Mouse (Mus musculus) forebrain, embryonic 16.5 days (tissue): Measurements from ENCODE around the gene Syt2. TPM values are rescaled to one million over a fixed set of nuclear protein-coding genes. Genes with fewer than 3 reads are reported as not detected.

Experiments used
- ATAC-seq: fragments of 200-750 bp; cut with Nextera tagmentation; 2 replicates; pipeline ENCODE4 v1.8.0; 2017; ENCODE audit warnings: mild to moderate bottlenecking, moderate library complexity
- H3K27ac ChIP-seq: fragments of 300-500 bp; sonication (generic); 2 replicates; pipeline ENCODE4 v1.5.1; 2014; ENCODE audit warnings: low read length, control low read depth
- H3K27me3 ChIP-seq: fragments of 300-500 bp; sonication (generic); replicated peaks from 2 replicates; pipeline ENCODE4 v1.6.1; 2014; ENCODE audit warnings: low read length; ENCODE audit not compliant: control insufficient read depth, insufficient read depth
- H3K36me3 ChIP-seq: fragments of 300-500 bp; sonication (generic); 2 replicates; pipeline ENCODE4 v1.6.1; 2014; ENCODE audit not compliant: control insufficient read depth, insufficient read depth
- H3K4me1 ChIP-seq: fragments of 300-500 bp; sonication (generic); replicated peaks from 2 replicates; pipeline ENCODE4 v1.6.1; 2014; ENCODE audit warnings: low read length; ENCODE audit not compliant: control insufficient read depth, insufficient read depth
- H3K4me2 ChIP-seq: fragments of 300-500 bp; sonication (generic); 2 replicates; pipeline ENCODE4 v1.6.1; 2014; ENCODE audit warnings: mild to moderate bottlenecking, low read length, control low read depth
- H3K4me3 ChIP-seq: fragments of 300-500 bp; sonication (generic); replicated peaks from 2 replicates; pipeline ENCODE4 v1.5.1; 2014; ENCODE audit warnings: mild to moderate bottlenecking, low read length, control low read depth
- H3K9ac ChIP-seq: fragments of 300-500 bp; sonication (generic); replicated peaks from 2 replicates; pipeline ENCODE4 v1.6.1; 2014; ENCODE audit warnings: low read depth, low read length, control low read depth
- H3K9me3 ChIP-seq: fragments of 300-500 bp; sonication (generic); 2 replicates; pipeline ENCODE4 v1.6.1; 2016; ENCODE audit warnings: low read length; ENCODE audit not compliant: control insufficient read depth
- WGBS: fragments of 180-500 bp; shearing (Covaris S2); extraction: QIAGEN DNeasy Blood & Tissue Kit; methylation state at CpG from one replicate; pipeline ENCODE4 v1.1.7; 2014; 5-methylcytosine and 5-hydroxymethylcytosine counted together
- polyA plus RNA-seq: library from polyadenylated mRNA; unstranded; fragments of >200 nt; fragmentation: Nextera tagmentation; extraction: Ambion mirVana; gene quantifications from 2 replicates; pipeline ENCODE4 v1.2.1, GENCODE M21; 2015

Gene Syt2
- polyA plus RNA-seq, 1 experiment from 2014 or later, result 1.1 TPM

DNA sequence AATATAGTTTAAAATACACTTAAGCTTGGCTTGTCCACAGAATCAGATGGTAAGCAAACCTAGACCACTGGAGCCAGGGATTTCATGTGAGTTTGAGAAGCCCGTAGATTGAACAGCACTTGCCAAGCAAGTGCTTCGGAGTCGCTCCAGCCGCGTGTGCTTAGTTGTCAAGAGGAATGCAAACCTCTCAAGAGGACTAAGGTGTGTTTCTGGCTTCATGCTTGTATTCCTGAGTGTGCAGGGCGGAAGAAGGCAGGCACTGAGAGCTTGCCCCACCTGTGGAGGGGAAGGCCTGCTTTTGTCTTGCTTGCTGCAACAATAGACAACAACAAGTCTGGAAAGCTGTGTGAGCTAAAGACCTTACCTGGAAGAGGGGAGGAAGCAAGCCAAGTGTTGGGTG lies 2.8 kb upstream of the Syt2 start:
- Histone ChIP-seq H3K4me2 (no peak overlapping the region), H3K27me3 (peaks cover 41% of the 10 kb centered on the region), H3K4me1 (peaks cover 16% of the 10 kb centered on the region), H3K36me3 (no peaks in the 10 kb centered on the region), H3K9ac (no peak overlapping the region), H3K9me3 (no peaks in the 10 kb centered on the region), H3K27ac (no peak overlapping the region), H3K4me3 (no peak overlapping the region)
- no peak for ATAC-seq
- WGBS, result 75% methylated on average over 6 of the region's 6 CpGs

GRCm38 (mm10) chr1:134645408-134646200 lies 873 bp upstream of the Syt2 start:
- 18% methylated on average over 16 of the region's 16 CpGs for WGBS
- ATAC-seq, result no peak
- no peaks in the 10 kb centered on the region for H3K36me3 ChIP-seq
- H3K27ac ChIP-seq, result no peak overlapping the region
- H3K4me2 ChIP-seq, result peak overlapping the region; percentile 84
- peaks cover 16% of the 10 kb centered on the region for H3K4me1 ChIP-seq
- H3K27me3 ChIP-seq, result peaks cover 48% of the 10 kb centered on the region
- H3K9me3 ChIP-seq, result no peaks in the 10 kb centered on the region
- peak overlapping the region; percentile 35; the same call in 1 of the 2 replicates for H3K9ac ChIP-seq
- H3K4me3 ChIP-seq, result peak overlapping the region; percentile 49

DNA sequence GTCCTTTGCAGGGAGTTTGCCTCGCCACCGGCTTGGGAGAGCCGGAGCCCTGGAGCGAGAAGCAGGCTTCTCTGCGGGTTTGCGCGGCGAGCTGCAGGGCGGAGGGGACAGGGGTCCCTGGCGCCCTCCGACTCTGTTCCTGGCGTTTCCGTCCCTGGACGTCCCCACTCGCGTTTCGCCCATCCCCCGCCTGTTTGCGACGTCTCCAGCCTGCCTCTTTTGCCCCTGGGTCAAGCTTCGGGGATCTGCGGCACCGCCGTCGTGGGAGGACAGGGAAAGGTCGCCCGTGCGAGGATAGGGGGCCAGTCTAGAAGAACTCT lies 446 bp downstream of the Syt2 start:
- Histone ChIP-seq H3K27ac (no peak overlapping the region), H3K9ac (peak overlapping the region; percentile 16), H3K36me3 (no peaks in the 10 kb centered on the region), H3K4me3 (peak overlapping the region; percentile 49), H3K27me3 (peaks cover 48% of the 10 kb centered on the region), H3K4me1 (peaks cover 25% of the 10 kb centered on the region), H3K4me2 (peak overlapping the region; percentile 84), H3K9me3 (no peaks in the 10 kb centered on the region)
- 0 out of 2 replicates have a peak, but pooled peaks have one; percentile 8 for ATAC-seq
- WGBS, result 1% methylated on average over 28 of the region's 28 CpGs

- Histone ChIP-seq H3K4me2 (no peak overlapping the region), H3K36me3 (no peaks in the 10 kb centered on the region), H3K4me1 (peaks cover 31% of the 10 kb centered on the region), H3K27me3 (peaks cover 47% of the 10 kb centered on the region), H3K4me3 (no peak overlapping the region), H3K27ac (no peak overlapping the region), H3K9ac (no peak overlapping the region), H3K9me3 (no peaks in the 10 kb centered on the region)
- 25% methylated on average over 7 of the region's 7 CpGs for WGBS
- no peak for ATAC-seq
Observed at GRCm38 (mm10) chr1:134647591-134647990, 1.1 kb downstream of the Syt2 start.

DNA sequence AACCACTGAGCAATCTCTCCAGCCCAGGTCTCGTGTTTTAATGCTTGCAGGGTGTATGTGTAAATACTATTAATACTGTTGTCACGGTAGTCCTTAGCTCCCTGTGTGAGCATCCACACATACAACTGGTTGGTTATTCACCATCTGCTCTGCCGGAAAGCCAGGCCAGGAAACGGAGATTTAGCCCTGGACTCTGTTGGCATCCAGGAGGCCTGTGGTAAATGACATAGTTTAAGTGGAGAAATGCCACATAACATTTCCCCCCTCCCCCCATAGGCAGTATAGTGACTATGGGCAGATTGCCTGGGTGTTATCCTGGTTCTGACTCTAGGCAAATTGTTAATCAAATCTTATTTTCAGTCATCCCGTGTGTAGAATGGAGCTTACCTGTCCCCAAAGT lies 4.3 kb downstream of the Syt2 start:
- Histone ChIP-seq H3K36me3 (no peaks in the 10 kb centered on the region), H3K4me2 (no peak overlapping the region), H3K4me1 (peaks cover 29% of the 10 kb centered on the region), H3K27ac (no peak overlapping the region), H3K4me3 (no peak overlapping the region), H3K9ac (no peak overlapping the region), H3K27me3 (peaks cover 35% of the 10 kb centered on the region), H3K9me3 (no peaks in the 10 kb centered on the region)
- WGBS, result 69% methylated on average over 5 of the region's 5 CpGs
- no peak for ATAC-seq

DNA sequence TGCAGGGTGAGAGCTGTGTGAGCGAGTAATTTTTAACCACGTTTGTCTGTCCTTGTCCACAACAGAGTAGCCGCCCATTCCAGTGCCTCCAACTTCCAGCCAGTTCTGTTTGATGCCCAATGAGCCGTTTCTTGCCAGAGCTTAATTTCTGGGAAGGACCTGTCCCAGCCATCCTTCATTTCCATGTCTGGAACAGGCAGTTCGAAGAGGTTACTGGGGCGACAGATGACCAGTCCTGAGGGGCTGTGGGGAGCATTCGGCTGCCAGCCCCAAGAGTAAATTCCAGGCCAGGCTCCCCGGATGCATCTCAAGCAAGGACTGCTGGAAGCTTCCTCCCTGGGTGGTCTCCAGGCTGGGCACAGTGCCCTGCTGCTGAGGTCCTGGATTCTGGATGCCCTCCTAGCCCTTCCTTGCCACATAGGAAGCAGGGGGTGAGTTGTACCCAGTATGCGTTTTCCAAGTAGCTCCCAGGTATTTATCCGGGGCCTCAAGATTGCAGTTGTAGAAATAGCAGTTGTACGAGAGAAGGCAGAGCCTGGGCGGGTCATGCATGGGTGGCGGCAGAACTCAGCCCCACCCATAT lies 4.9 kb downstream of the Syt2 start:
- no peak overlapping the region for H3K27ac ChIP-seq
- H3K36me3 ChIP-seq, result no peaks in the 10 kb centered on the region
- no peak overlapping the region for H3K9ac ChIP-seq
- no peaks in the 10 kb centered on the region for H3K9me3 ChIP-seq
- H3K4me2 ChIP-seq, result no peak overlapping the region
- no peak overlapping the region for H3K4me3 ChIP-seq
- WGBS, result 40% methylated on average over 13 of the region's 13 CpGs
- peaks cover 24% of the 10 kb centered on the region for H3K4me1 ChIP-seq
- peak; percentile 37; the same call in 1 of the 2 replicates for ATAC-seq
- H3K27me3 ChIP-seq, result peaks cover 30% of the 10 kb centered on the region

GRCm38 (mm10) chr1:134651851-134652398 lies 5.4 kb downstream of the Syt2 start:
- Histone ChIP-seq H3K27ac (no peak overlapping the region), H3K9me3 (no peaks in the 10 kb centered on the region), H3K4me2 (no peak overlapping the region), H3K9ac (no peak overlapping the region), H3K27me3 (peaks cover 25% of the 10 kb centered on the region), H3K4me3 (no peak overlapping the region), H3K4me1 (peaks cover 18% of the 10 kb centered on the region), H3K36me3 (no peaks in the 10 kb centered on the region)
- WGBS, result 10% methylated on average over 4 of the region's 4 CpGs
- peak; percentile 55 for ATAC-seq

GRCm38 (mm10) chr1:134653603-134654257 lies 7.3 kb downstream of the Syt2 start:
- no peak overlapping the region for H3K4me2 ChIP-seq
- H3K4me1 ChIP-seq, result peaks cover 15% of the 10 kb centered on the region
- WGBS, result 6% methylated on average over 10 of the region's 10 CpGs
- no peak overlapping the region for H3K27ac ChIP-seq
- H3K36me3 ChIP-seq, result no peaks in the 10 kb centered on the region
- peaks cover 7% of the 10 kb centered on the region for H3K27me3 ChIP-seq
- no peaks in the 10 kb centered on the region for H3K9me3 ChIP-seq
- no peak for ATAC-seq
- H3K4me3 ChIP-seq, result no peak overlapping the region
- no peak overlapping the region for H3K9ac ChIP-seq

GRCm38 (mm10) chr1:134658841-134659240 lies 12.4 kb downstream of the Syt2 start:
- Histone ChIP-seq H3K36me3 (no peaks in the 10 kb centered on the region), H3K4me1 (no peaks in the 10 kb centered on the region; the same call in 1 of the 2 replicates), H3K9ac (no peak overlapping the region), H3K4me2 (no peak overlapping the region), H3K9me3 (no peaks in the 10 kb centered on the region), H3K27ac (no peak overlapping the region), H3K4me3 (no peak overlapping the region), H3K27me3 (no peaks in the 10 kb centered on the region)
- 44% methylated on average over 7 of the region's 7 CpGs for WGBS
- ATAC-seq, result no peak
